9 mouse cellular contexts compared by ENCODE assay signal in the genomic region with DNA sequence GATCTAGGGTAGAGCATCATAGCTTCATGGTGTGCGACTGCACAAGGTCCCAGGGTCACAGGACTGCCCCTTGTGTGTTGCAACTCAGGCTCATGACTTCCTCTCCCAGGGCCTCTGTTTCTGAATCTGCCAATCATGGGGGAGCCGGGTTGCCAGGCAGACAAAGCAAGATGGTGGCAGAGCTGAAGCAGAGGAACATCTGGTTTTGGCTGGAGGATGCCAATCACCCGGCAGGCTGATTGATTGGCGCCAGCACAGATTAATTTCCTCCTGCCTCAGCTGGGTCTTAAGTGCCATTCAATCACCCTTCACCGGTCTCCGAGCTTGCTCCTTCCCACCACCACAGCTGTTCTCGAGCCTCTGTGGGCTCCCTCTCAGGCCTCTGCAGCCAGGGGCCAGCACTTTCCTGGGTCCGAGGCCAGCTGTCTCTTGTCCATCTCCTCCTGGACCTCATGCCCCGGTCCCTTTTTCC. TPM values are rescaled to one million over a fixed set of nuclear protein-coding genes. Genes with fewer than 3 reads are reported as not detected.
DNase-seq lines count a peak whose midpoint lies in the region; ATAC-seq and TF ChIP-seq lines count a peak whose summit lies in the region.
"Had no signal": no experiment of that assay in that cellular context is flagged by ENCODE, and none has a peak within 500 bp of the region (broad histone marks: within the 10 kb centered on the region; RNA-seq: fewer than 3 reads in every experiment).

No protein-coding gene starts in this region.

- peak overlapping the region; percentile 86 for H3K27ac ChIP-seq in hindbrain, embryonic 10.5 days
- H3K27ac ChIP-seq in hindbrain, postnatal 0 days = no peak overlapping the region
- peak overlapping the region; percentile 83 for H3K27ac ChIP-seq in bone marrow macrophage, adult 2 months (ENCODE audit: insufficient read depth, low read depth, low read length)
- peak overlapping the region; percentile 31; the same call in 1 of the 2 replicates for H3K27ac ChIP-seq in forebrain, embryonic 15.5 days (replicated peaks)
- peak overlapping the region; percentile 24; the same call in 1 of the 2 replicates for H3K27ac ChIP-seq in macrophage

- H3K4me2 ChIP-seq in hindbrain, postnatal 0 days (ENCODE audit: low read depth, low read length) = no peak overlapping the region
- no peak overlapping the region for H3K4me2 ChIP-seq in forebrain, embryonic 15.5 days (replicated peaks)

- DNase-seq in hindbrain, embryonic 10.5 days (ENCODE audit: low spot score) = peak; percentile 72
- DNase-seq in hindbrain, postnatal 0 days (ENCODE audit: low spot score) = no peak
- DNase-seq in cerebellum, adult 11-12 months = no peak
- DNase-seq in spleen, postnatal 14 days (ENCODE audit: low spot score in 2 of 2) = no peak
- DNase-seq: heart, postnatal 36 days had no signal

- TF ChIP-seq POLR2A in bone marrow macrophage, adult 2 months (IDR thresholded peaks at IDR 0.05; ENCODE audit: borderline replicate concordance, low read depth, low read length) = no peak

- no peaks in the 10 kb centered on the region for H3K9me3 ChIP-seq in hindbrain, embryonic 10.5 days
- no peaks in the 10 kb centered on the region for H3K9me3 ChIP-seq in hindbrain, postnatal 0 days (ENCODE audit: low read length)
- no peaks in the 10 kb centered on the region for H3K9me3 ChIP-seq in forebrain, embryonic 15.5 days

- H3K4me3 ChIP-seq in hindbrain, embryonic 10.5 days = no peak overlapping the region
- H3K4me3 ChIP-seq in hindbrain, postnatal 0 days (ENCODE audit: low read length) = no peak overlapping the region
- no peak overlapping the region for H3K4me3 ChIP-seq in bone marrow macrophage, adult 2 months (ENCODE audit: insufficient read depth, low read length)
- no peak overlapping the region for H3K4me3 ChIP-seq in forebrain, embryonic 15.5 days
- H3K4me3 ChIP-seq in macrophage (ENCODE audit: inconsistent target) = no peak overlapping the region

- TF ChIP-seq CTCF in hindbrain, postnatal 0 days (IDR thresholded peaks at IDR 0.05; ENCODE audit: low read depth) = no peak
- TF ChIP-seq CTCF in bone marrow macrophage, adult 2 months (IDR thresholded peaks at IDR 0.05; ENCODE audit: low read depth, low read length) = no peak

- peaks cover 22% of the 10 kb centered on the region for H3K27me3 ChIP-seq in hindbrain, embryonic 10.5 days (ENCODE audit: insufficient read depth, poor library complexity, severe bottlenecking)
- H3K27me3 ChIP-seq in hindbrain, postnatal 0 days (ENCODE audit: insufficient read depth, low read length) = no peaks in the 10 kb centered on the region
- H3K27me3 ChIP-seq in forebrain, embryonic 15.5 days = no peaks in the 10 kb centered on the region

- H3K79me2 ChIP-seq in macrophage (ENCODE audit: inconsistent target) = no peaks in the 10 kb centered on the region

- H3K9ac ChIP-seq in hindbrain, postnatal 0 days (replicated peaks; ENCODE audit: low read length) = no peak overlapping the region
- no peak overlapping the region for H3K9ac ChIP-seq in forebrain, embryonic 15.5 days (replicated peaks)

- WGBS in hindbrain, embryonic 10.5 days = 33% methylated on average over 9 of the region's 9 CpGs
- WGBS in hindbrain, postnatal 0 days = 37% methylated on average over 9 of the region's 9 CpGs
- 19% methylated on average over 9 of the region's 9 CpGs for WGBS in forebrain, embryonic 15.5 days
- WGBS in macrophage (ENCODE audit: missing documents) = 52% methylated on average over 9 of the region's 9 CpGs

- no peak for ATAC-seq in hindbrain, postnatal 0 days
- ATAC-seq in forebrain, embryonic 15.5 days (replicated peaks) = no peak
- ATAC-seq in erythroblast, adult 5-6 weeks (replicated peaks; ENCODE audit: low FRiP score, poor library complexity, severe bottlenecking) = no peak

- no peaks in the 10 kb centered on the region for H3K36me3 ChIP-seq in hindbrain, embryonic 10.5 days
- no peaks in the 10 kb centered on the region for H3K36me3 ChIP-seq in hindbrain, postnatal 0 days (ENCODE audit: insufficient read depth, low read length)
- no peaks in the 10 kb centered on the region for H3K36me3 ChIP-seq in forebrain, embryonic 15.5 days
- no peaks in the 10 kb centered on the region for H3K36me3 ChIP-seq in macrophage (ENCODE audit: inconsistent target)

- peaks cover 70% of the 10 kb centered on the region for H3K4me1 ChIP-seq in hindbrain, embryonic 10.5 days (replicated peaks)
- H3K4me1 ChIP-seq in hindbrain, postnatal 0 days (ENCODE audit: insufficient read depth, low read length) = peaks cover 19% of the 10 kb centered on the region
- peaks cover 27% of the 10 kb centered on the region for H3K4me1 ChIP-seq in bone marrow macrophage, adult 2 months (ENCODE audit: control insufficient read depth, insufficient read depth, low read length)
- H3K4me1 ChIP-seq in forebrain, embryonic 15.5 days = peaks cover 35% of the 10 kb centered on the region

RNA-seq across cellular contexts. Expression of a gene that starts 46.1 kb away (rescaled TPM):
- 1,503 and 2,739 TPM in 2 replicates for polyA plus RNA-seq in hindbrain, embryonic 10.5 days (2016; fragmentation: Nextera tagmentation; extraction: Ambion mirVana)
- total RNA-seq in hindbrain, postnatal 0 days (2014; rRNA removed) = 8,203 and 10,251 TPM in 2 replicates
- 5,188 and 5,840 TPM in 2 replicates for polyA plus RNA-seq in hindbrain, postnatal 0 days (2015; fragmentation: Nextera tagmentation; extraction: Ambion mirVana)
- polyA plus RNA-seq in bone marrow macrophage, adult 2 months (2012; ENCODE audit: insufficient read depth, insufficient read length, missing spikeins) = not detected in 2 replicates
- 6,946 and 7,065 TPM in 2 replicates for polyA plus RNA-seq in forebrain, embryonic 15.5 days (2015; fragmentation: Nextera tagmentation; extraction: Ambion mirVana)
- 1 to 10 TPM in 1 of 26 experiments, not detected in 25; 1.9 TPM for total RNA-seq in macrophage (2018; cell fraction: chromatin; rRNA removed)
- total RNA-seq in macrophage (2018; cell fraction: cytosol; rRNA removed) = not detected
- total RNA-seq in macrophage (2018; cell fraction: nucleus; rRNA removed) = under 1 TPM in 2 of 26 experiments, not detected in 24; 0.42 to 0.56 TPM
- not detected in 3 replicates for polyA plus RNA-seq in macrophage (2018)
- total RNA-seq in erythroblast, adult 5-6 weeks (2015; ENCODE audit: low replicate concordance) = not detected in 2 replicates
- not detected in 2 replicates for total RNA-seq in erythroblast, adult 5-6 weeks (2017; ENCODE audit: low replicate concordance)

RNA-seq across cellular contexts. Expression of a gene that starts 57.3 kb away (rescaled TPM):
- 78.4 and 100.0 TPM in 2 replicates for polyA plus RNA-seq in hindbrain, embryonic 10.5 days (2016; fragmentation: Nextera tagmentation; extraction: Ambion mirVana)
- 207 and 253 TPM in 2 replicates for total RNA-seq in hindbrain, postnatal 0 days (2014; rRNA removed)
- polyA plus RNA-seq in hindbrain, postnatal 0 days (2015; fragmentation: Nextera tagmentation; extraction: Ambion mirVana) = 263 and 284 TPM in 2 replicates
- 33.5 and 37.3 TPM in 2 replicates for polyA plus RNA-seq in bone marrow macrophage, adult 2 months (2012; ENCODE audit: insufficient read depth, insufficient read length, missing spikeins)
- 184 and 201 TPM in 2 replicates for polyA plus RNA-seq in forebrain, embryonic 15.5 days (2015; fragmentation: Nextera tagmentation; extraction: Ambion mirVana)
- total RNA-seq in macrophage (2018; cell fraction: chromatin; rRNA removed) = 100 to 1,000 TPM in 15 of 26 experiments, 10 to 100 TPM in 11; 63.6 to 237 (median 104) TPM
- total RNA-seq in macrophage (2018; cell fraction: cytosol; rRNA removed) = 10 to 100 TPM; 30.1 to 59.7 (median 35.1) TPM
- total RNA-seq in macrophage (2018; cell fraction: nucleus; rRNA removed) = 100 to 1,000 TPM in 16 of 26 experiments, 10 to 100 TPM in 10; 67.5 to 218 (median 104) TPM
- 26.4 to 34.7 TPM (median 28.0 TPM) in 3 replicates for polyA plus RNA-seq in macrophage (2018)
- 6.9 and 11.5 TPM in 2 replicates for total RNA-seq in erythroblast, adult 5-6 weeks (2015; ENCODE audit: low replicate concordance)
- 3.0 and 3.5 TPM in 2 replicates for total RNA-seq in erythroblast, adult 5-6 weeks (2017; ENCODE audit: low replicate concordance)

Comparison
In these comparisons a context has a peak if more than half of its experiments do, and no peak if none do; other contexts are left out.
1. RNA of a gene that starts 46.1 kb away (polyA plus RNA-seq): 6,946 to 7,065 TPM in forebrain, embryonic 15.5 days, 5,188 to 5,840 TPM in hindbrain, postnatal 0 days and 1,503 to 2,739 TPM in hindbrain, embryonic 10.5 days; not detected in bone marrow macrophage, adult 2 months and not detected in macrophage; every median in the first group is over 1,000 times any median in the second.